Mouse (Mus musculus) embryonic facial prominence, embryonic 14.5 days (tissue): ENCODE results near the gene Otub1. TPM values are rescaled to one million over a fixed set of nuclear protein-coding genes. Genes with fewer than 3 reads are reported as not detected.

Source experiments
- ATAC-seq: fragments of 200-750 bp; cut with Nextera tagmentation; 2 replicates; pipeline ENCODE4 v1.8.0; 2017; ENCODE audit warnings: low read depth, moderate number of reproducible peaks, moderate TSS enrichment
- DNase-seq: peaks from one replicate; pipeline ENCODE4 v3.0.0-alpha.2; 2015; ENCODE audit warnings: low spot score
- H3K27ac ChIP-seq: fragments of 300-500 bp; sonication (generic); replicated peaks from 2 replicates; pipeline ENCODE4 v1.5.1; 2014; ENCODE audit warnings: low read depth, mild to moderate bottlenecking, low read length, moderate library complexity
- H3K27me3 ChIP-seq: fragments of 300-500 bp; sonication (generic); replicated peaks from 2 replicates; pipeline ENCODE4 v1.6.1; 2014; ENCODE audit warnings: low read length; ENCODE audit not compliant: control insufficient read depth, insufficient read depth
- H3K36me3 ChIP-seq: fragments of 300-500 bp; sonication (generic); 2 replicates; pipeline ENCODE4 v1.6.1; 2014; ENCODE audit warnings: low read length, mixed read lengths; ENCODE audit not compliant: control insufficient read depth, insufficient read depth
- H3K4me1 ChIP-seq: fragments of 300-500 bp; sonication (generic); 2 replicates; pipeline ENCODE4 v1.6.1; 2014; ENCODE audit warnings: antibody characterized with exemption, low read length; ENCODE audit not compliant: control insufficient read depth, insufficient read depth
- H3K4me2 ChIP-seq: fragments of 300-500 bp; sonication (generic); 2 replicates; pipeline ENCODE4 v1.6.1; 2014; ENCODE audit warnings: low read depth, mild to moderate bottlenecking, low read length, moderate library complexity, mixed read lengths
- H3K4me3 ChIP-seq: fragments of 300-500 bp; sonication (generic); 2 replicates; pipeline ENCODE4 v1.5.1; 2014; ENCODE audit warnings: low read depth, mild to moderate bottlenecking, low read length
- H3K9ac ChIP-seq: fragments of 300-500 bp; sonication (generic); 2 replicates; pipeline ENCODE4 v1.6.1; 2014; ENCODE audit warnings: low read depth, mild to moderate bottlenecking, low read length, moderate library complexity, mixed read lengths
- H3K9me3 ChIP-seq: fragments of 300-500 bp; sonication (generic); 2 replicates; pipeline ENCODE4 v1.6.1; 2016; ENCODE audit warnings: low read length; ENCODE audit not compliant: control insufficient read depth
- WGBS: fragments of 180-500 bp; shearing (Covaris S2); extraction: QIAGEN DNeasy Blood & Tissue Kit; methylation state at CpG from one replicate; pipeline ENCODE4 v1.1.7; 2014; 5-methylcytosine and 5-hydroxymethylcytosine counted together
- polyA plus RNA-seq: library from polyadenylated mRNA; unstranded; fragments of >200 nt; fragmentation: Nextera tagmentation; extraction: Ambion mirVana; gene quantifications from 2 replicates; pipeline ENCODE4 v1.2.1, GENCODE M21; 2014

Otub1 gene
- polyA plus RNA-seq, 1 experiment from 2014 or later: 172 TPM

GRCm38 (mm10) chr19:7199089-7199488 lies 7.0 kb downstream of the Otub1 start:
- H3K4me2 ChIP-seq: no peak overlapping the region
- no peak for DNase-seq
- no peaks in the 10 kb centered on the region for H3K27me3 ChIP-seq
- H3K9ac ChIP-seq: no peak overlapping the region
- peaks cover 7% of the 10 kb centered on the region; the same call in 1 of the 2 replicates for H3K4me1 ChIP-seq
- WGBS: 90% methylated on average over 13 of the region's 13 CpGs
- no peak overlapping the region for H3K27ac ChIP-seq
- no peaks in the 10 kb centered on the region for H3K9me3 ChIP-seq
- no peak overlapping the region for H3K4me3 ChIP-seq
- H3K36me3 ChIP-seq: peaks cover 66% of the 10 kb centered on the region
- no peak for ATAC-seq

GRCm38 (mm10) chr19:7197445-7197844 lies 8.7 kb downstream of the Otub1 start:
- Histone ChIP-seq H3K4me2 (no peak overlapping the region), H3K4me3 (no peak overlapping the region), H3K9me3 (no peaks in the 10 kb centered on the region), H3K9ac (no peak overlapping the region), H3K36me3 (peaks cover 49% of the 10 kb centered on the region), H3K4me1 (peaks cover 7% of the 10 kb centered on the region; the same call in 1 of the 2 replicates), H3K27me3 (no peaks in the 10 kb centered on the region), H3K27ac (no peak overlapping the region)
- peak; percentile 21; the same call in 1 of the 2 replicates for ATAC-seq
- 85% methylated on average over 9 of the region's 9 CpGs for WGBS
- DNase-seq: no peak

DNA sequence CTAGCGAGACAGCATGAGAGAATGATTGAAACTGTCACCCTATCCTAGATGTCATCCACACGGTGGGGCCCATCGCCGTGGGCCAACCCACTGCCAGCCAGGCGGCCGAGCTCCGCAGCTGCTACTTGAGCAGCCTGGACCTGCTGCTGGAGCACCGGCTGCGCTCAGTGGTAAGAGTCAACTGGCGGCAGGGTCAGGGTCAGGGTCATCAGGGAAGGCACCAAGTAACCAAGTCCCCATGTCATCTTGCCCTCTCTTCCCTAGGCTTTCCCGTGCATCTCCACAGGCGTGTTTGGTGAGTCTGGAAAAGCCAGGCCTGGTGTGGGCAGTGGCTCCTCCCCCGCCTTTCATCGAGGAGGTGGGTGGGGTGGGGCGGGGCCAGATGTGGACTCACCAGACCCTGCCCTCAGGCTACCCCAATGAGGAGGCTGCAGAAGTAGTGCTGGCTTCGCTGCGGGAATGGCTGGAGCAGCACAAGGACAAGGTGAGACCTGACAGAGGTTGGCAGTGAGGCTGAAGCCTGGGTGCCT lies 9.3 kb downstream of the Otub1 start:
- no peak overlapping the region for H3K27ac ChIP-seq
- 12% methylated on average over 16 of the region's 17 CpGs for WGBS

DNA sequence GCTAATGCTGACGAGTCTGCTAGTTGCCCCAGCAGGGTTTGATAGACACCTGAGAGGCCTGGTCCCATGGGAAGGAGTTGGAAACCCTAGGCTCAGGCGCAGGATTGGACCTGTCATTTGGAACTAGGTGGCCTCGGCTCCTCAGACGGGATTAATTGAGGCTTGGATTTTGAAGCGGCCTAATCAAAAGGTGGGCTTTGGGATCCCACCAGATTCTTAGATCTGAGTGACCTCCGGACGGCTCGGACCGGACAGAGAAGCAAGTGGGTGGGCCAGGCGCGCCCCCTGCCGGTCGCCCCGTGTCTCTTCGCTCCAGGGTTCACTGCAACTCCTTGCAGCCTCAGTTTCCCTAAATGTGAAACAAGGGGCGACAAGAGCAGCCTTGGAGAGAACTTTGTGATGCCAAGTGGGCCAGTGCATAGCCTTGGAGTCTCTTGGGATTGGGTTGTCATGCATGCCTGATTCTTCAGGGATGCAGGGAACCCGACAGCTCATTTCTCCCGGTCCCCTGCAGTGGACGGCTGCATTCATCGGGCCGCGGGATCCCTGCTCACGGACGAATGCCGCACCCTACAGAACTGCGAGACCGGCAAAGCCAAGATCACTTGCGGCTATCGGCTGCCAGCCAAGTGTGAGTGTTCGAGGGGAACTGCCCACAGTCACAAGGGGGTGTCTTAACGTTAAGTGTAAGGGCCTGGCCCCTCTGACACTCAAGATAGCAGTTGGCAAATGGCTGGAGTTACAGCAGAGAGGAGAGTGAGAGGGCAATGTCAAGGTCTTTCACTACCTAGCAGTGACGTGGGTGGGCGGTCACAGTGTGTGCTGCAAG lies 10.0 kb downstream of the Otub1 start:
- 13% methylated on average over 31 of the region's 33 CpGs for WGBS
- Histone ChIP-seq H3K27me3 (no peaks in the 10 kb centered on the region), H3K4me1 (peaks cover 7% of the 10 kb centered on the region; the same call in 1 of the 2 replicates), H3K4me2 (no peak overlapping the region), H3K9ac (no peak overlapping the region), H3K9me3 (no peaks in the 10 kb centered on the region), H3K4me3 (no peak overlapping the region), H3K27ac (no peak overlapping the region), H3K36me3 (peaks cover 39% of the 10 kb centered on the region)
- ATAC-seq: peak; percentile 38
- peak; percentile 68 for DNase-seq

More for the DNA sequence above, 9.3 kb downstream of the Otub1 start:
- H3K27me3 ChIP-seq: no peaks in the 10 kb centered on the region
- peaks cover 46% of the 10 kb centered on the region for H3K36me3 ChIP-seq
- peaks cover 7% of the 10 kb centered on the region; the same call in 1 of the 2 replicates for H3K4me1 ChIP-seq
- no peak overlapping the region for H3K9ac ChIP-seq
- H3K4me2 ChIP-seq: no peak overlapping the region
- H3K4me3 ChIP-seq: no peak overlapping the region
- ATAC-seq (peak; percentile 19; the same call in 1 of the 2 replicates), DNase-seq (peak; percentile 40)
- no peaks in the 10 kb centered on the region for H3K9me3 ChIP-seq

GRCm38 (mm10) chr19:7192561-7192967 lies 13.6 kb downstream of the Otub1 start:
- ATAC-seq: no peak
- no peaks in the 10 kb centered on the region for H3K27me3 ChIP-seq
- H3K27ac ChIP-seq: no peak overlapping the region
- no peak overlapping the region for H3K4me3 ChIP-seq
- DNase-seq: no peak
- no peak overlapping the region for H3K9ac ChIP-seq
- peaks cover 7% of the 10 kb centered on the region; the same call in 1 of the 2 replicates for H3K4me1 ChIP-seq
- 61% methylated on average over 2 of the region's 2 CpGs for WGBS
- H3K9me3 ChIP-seq: no peaks in the 10 kb centered on the region
- H3K4me2 ChIP-seq: no peak overlapping the region
- H3K36me3 ChIP-seq: peaks cover 3% of the 10 kb centered on the region; the same call in 1 of the 2 replicates

GRCm38 (mm10) chr19:7191639-7192038 lies 14.5 kb downstream of the Otub1 start:
- H3K4me1 ChIP-seq: peaks cover 3% of the 10 kb centered on the region; the same call in 1 of the 2 replicates
- H3K4me3 ChIP-seq: no peak overlapping the region
- no peak for ATAC-seq

GRCm38 (mm10) chr19:7190986-7191385 lies 15.1 kb downstream of the Otub1 start:
- Histone ChIP-seq H3K4me3 (no peak overlapping the region), H3K4me2 (no peak overlapping the region), H3K4me1 (peaks cover under 1% of the 10 kb centered on the region; the same call in 1 of the 2 replicates), H3K9ac (no peak overlapping the region), H3K9me3 (no peaks in the 10 kb centered on the region), H3K36me3 (no peaks in the 10 kb centered on the region), H3K27me3 (no peaks in the 10 kb centered on the region), H3K27ac (no peak overlapping the region)
- WGBS: 52% methylated on average over 5 of the region's 5 CpGs
- DNase-seq: no peak
- ATAC-seq: no peak

More at GRCm38 (mm10) chr19:7191639-7192038, 14.5 kb downstream of the Otub1 start:
- Histone ChIP-seq H3K9ac (no peak overlapping the region), H3K4me2 (no peak overlapping the region), H3K27me3 (no peaks in the 10 kb centered on the region), H3K9me3 (no peaks in the 10 kb centered on the region), H3K27ac (no peak overlapping the region), H3K36me3 (no peaks in the 10 kb centered on the region)
- 47% methylated on average over 6 of the region's 6 CpGs for WGBS
- no peak for DNase-seq

DNA sequence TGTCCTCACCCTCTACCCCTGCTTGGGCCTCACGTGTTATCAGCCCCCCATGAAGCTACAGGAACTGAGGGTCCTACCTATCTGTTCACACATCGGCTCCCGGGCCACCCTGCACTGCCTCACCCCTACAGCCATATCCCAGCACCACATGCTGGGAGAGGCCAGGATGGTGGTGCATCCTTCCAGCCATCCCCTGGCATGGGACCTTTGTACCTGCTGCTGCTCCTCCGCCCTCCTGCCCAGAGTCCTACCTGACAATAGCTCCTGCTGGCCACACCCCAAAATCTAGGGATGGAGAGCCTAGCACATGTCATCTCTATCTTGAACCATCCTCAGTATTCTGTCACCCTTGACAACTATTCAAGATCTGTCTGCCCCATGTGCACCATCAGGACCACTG lies 17.1 kb downstream of the Otub1 start:
- DNase-seq (no peak), ATAC-seq (no peak)
- 79% methylated on average over 4 of the region's 4 CpGs for WGBS
- H3K9ac ChIP-seq: no peak overlapping the region
- H3K27ac ChIP-seq: no peak overlapping the region
- no peak overlapping the region for H3K4me3 ChIP-seq
- H3K36me3 ChIP-seq: no peaks in the 10 kb centered on the region
- no peaks in the 10 kb centered on the region for H3K9me3 ChIP-seq
- no peak overlapping the region for H3K4me2 ChIP-seq
- peaks cover 3% of the 10 kb centered on the region; the same call in 1 of the 2 replicates for H3K4me1 ChIP-seq
- H3K27me3 ChIP-seq: no peaks in the 10 kb centered on the region
